Mouse (Mus musculus) CH12.LX (cell line): Measurements from ENCODE around the gene Unk. TPM values are rescaled to one million over a fixed set of nuclear protein-coding genes. Genes with fewer than 3 reads are reported as not detected.
A peak's percentile ranks its signal among the peaks of the same experiment; 100 is the strongest.

Experiments used
- DNase-seq: peaks from one replicate; pipeline ENCODE4 v3.0.0-alpha.2; 2013; ENCODE audit errors: extremely low read depth
- H3K27ac ChIP-seq: 2 replicates; pipeline ENCODE4 v1.5.1; 2012; ENCODE audit warnings: low read depth, mild to moderate bottlenecking, control low read depth, moderate library complexity; ENCODE audit not compliant: insufficient read depth
- H3K27me3 ChIP-seq: replicated peaks from 2 replicates; pipeline ENCODE3; 2012; ENCODE audit warnings: inconsistent platforms
- H3K36me3 ChIP-seq, 2 experiments: replicated peaks in 1 of 2; 2 replicates each; pipeline versions ENCODE3 to v1.6.1; 2012; ENCODE audit warnings: inconsistent platforms in 1 of 2, low read length in 1 of 2, mild to moderate bottlenecking in 1 of 2, mixed read lengths in 1 of 2, moderate library complexity in 1 of 2; ENCODE audit not compliant: control insufficient read depth in 1 of 2, insufficient read depth in 1 of 2
- H3K4me1 ChIP-seq, 2 experiments: 2 replicates each; pipeline ENCODE4 v1.6.1; 2012; ENCODE audit warnings: inconsistent platforms in 1 of 2, moderate library complexity in 1 of 2; ENCODE audit not compliant: insufficient read depth in 2 of 2, control insufficient read depth in 1 of 2
- H3K4me2 ChIP-seq: 2 replicates; pipeline ENCODE4 v1.6.1; 2012; ENCODE audit warnings: low read depth, mild to moderate bottlenecking, control low read depth; ENCODE audit not compliant: poor library complexity, insufficient read depth, severe bottlenecking
- H3K4me3 ChIP-seq, 3 experiments: fragments of 150-350 bp in 1 of 3; sonication (generic) in 1 of 3; replicated peaks in 1 of 3; 2 replicates each; pipeline versions ENCODE3 to v1.5.1; 2011 to 2012; ENCODE audit warnings: low read depth in 2 of 3, low read length in 2 of 3, mild to moderate bottlenecking in 2 of 3, moderate library complexity in 2 of 3, control low read depth in 1 of 3, improper control_type of control experiment in 1 of 3, inconsistent platforms in 1 of 3, mixed read lengths in 1 of 3; ENCODE audit not compliant: poor library complexity in 1 of 3
- H3K79me2 ChIP-seq: replicated peaks from 2 replicates; pipeline ENCODE4 v1.6.1; 2012; ENCODE audit warnings: mild to moderate bottlenecking, moderate library complexity; ENCODE audit not compliant: control insufficient read depth, poor library complexity, insufficient read depth, severe bottlenecking; ENCODE audit errors: extremely low read depth
- H3K9ac ChIP-seq: 2 replicates; pipeline ENCODE4 v1.6.1; 2012; ENCODE audit warnings: low read depth, mild to moderate bottlenecking, control low read depth, moderate library complexity; ENCODE audit not compliant: insufficient read depth
- H3K9me3 ChIP-seq: replicated peaks from 2 replicates; pipeline ENCODE3; 2012; ENCODE audit warnings: low read length, inconsistent platforms, mixed read lengths
- CTCF ChIP-seq, 2 experiments: IDR thresholded peaks in 1 of 2; conservative IDR thresholded peaks in 1 of 2; 2 replicates each; pipeline ENCODE4 v1.5.1; 2011 to 2012; ENCODE audit warnings: low read depth in 2 of 2, low read length in 2 of 2, improper control_type of control experiment in 1 of 2, inconsistent platforms in 1 of 2, mild to moderate bottlenecking in 1 of 2, moderate library complexity in 1 of 2
- ELF1 ChIP-seq: IDR thresholded peaks from 2 replicates; pipeline ENCODE4 v1.6.1; 2014; ENCODE audit warnings: low read depth, mild to moderate bottlenecking, inconsistent platforms, low read length, improper control_type of control experiment
- EP300 ChIP-seq: IDR thresholded peaks from 2 replicates; pipeline ENCODE4 v1.6.1; 2011; ENCODE audit warnings: low read length, improper control_type of control experiment
- GABPA ChIP-seq: IDR thresholded peaks from 2 replicates; pipeline ENCODE4 v1.6.1; 2012; ENCODE audit warnings: low read depth, low read length, improper control_type of control experiment, inconsistent platforms; ENCODE audit not compliant: insufficient replicate concordance
- HCFC1 ChIP-seq: IDR thresholded peaks from 2 replicates; pipeline ENCODE4 v1.6.1; 2012; ENCODE audit warnings: low read depth, mild to moderate bottlenecking, inconsistent platforms, low read length, improper control_type of control experiment
- IRF4 ChIP-seq: IDR thresholded peaks from 2 replicates; pipeline ENCODE4 v1.6.1; 2014; ENCODE audit warnings: low read depth, mild to moderate bottlenecking, inconsistent platforms, low read length, improper control_type of control experiment
- KAT2A ChIP-seq: IDR thresholded peaks from 2 replicates; pipeline ENCODE4 v1.6.1; 2012; ENCODE audit warnings: low read length, improper control_type of control experiment, inconsistent platforms; ENCODE audit not compliant: insufficient replicate concordance
- MAFK ChIP-seq: IDR thresholded peaks from 2 replicates; pipeline ENCODE4 v1.6.1; 2011; ENCODE audit warnings: low read length, improper control_type of control experiment; ENCODE audit not compliant: insufficient replicate concordance
- MAX ChIP-seq: IDR thresholded peaks from 2 replicates; pipeline ENCODE4 v1.6.1; 2011; ENCODE audit warnings: low read length, improper control_type of control experiment
- MAZ ChIP-seq: IDR thresholded peaks from 2 replicates; pipeline ENCODE4 v1.6.1; 2012; ENCODE audit warnings: low read depth, mild to moderate bottlenecking, inconsistent platforms, low read length, improper control_type of control experiment, moderate library complexity
- MXI1 ChIP-seq: IDR thresholded peaks from 2 replicates; pipeline ENCODE4 v1.6.1; 2011; ENCODE audit warnings: mild to moderate bottlenecking, low read depth, low read length, improper control_type of control experiment
- MYC ChIP-seq: IDR thresholded peaks from 2 replicates; pipeline ENCODE4 v1.6.1; 2011; ENCODE audit warnings: low read depth, mild to moderate bottlenecking, improper control_type of control experiment, low read length
- NRF1 ChIP-seq: IDR thresholded peaks from 2 replicates; pipeline ENCODE4 v1.6.1; 2014; ENCODE audit warnings: low read depth, mild to moderate bottlenecking, inconsistent platforms, low read length, improper control_type of control experiment, moderate library complexity
- PAX5 ChIP-seq: IDR thresholded peaks from 2 replicates; pipeline ENCODE4 v1.6.1; 2012; ENCODE audit warnings: low read length, inconsistent platforms, mixed read lengths
- POLR2A ChIP-seq: IDR thresholded peaks from 2 replicates; pipeline ENCODE4 v1.6.1; 2011; ENCODE audit warnings: low read depth, mild to moderate bottlenecking, improper control_type of control experiment, low read length
- POLR2AphosphoS2 ChIP-seq: IDR thresholded peaks from 2 replicates; pipeline ENCODE4 v1.6.1; 2011; ENCODE audit warnings: low read depth, low read length, improper control_type of control experiment
- RAD21 ChIP-seq: IDR thresholded peaks from 2 replicates; pipeline ENCODE4 v1.6.1; 2011; ENCODE audit warnings: low read depth, mild to moderate bottlenecking, low read length, improper control_type of control experiment, moderate library complexity
- RCOR1 ChIP-seq: conservative IDR thresholded peaks from 2 replicates; pipeline ENCODE4 v1.6.1; 2012; ENCODE audit warnings: low read depth, mild to moderate bottlenecking, inconsistent platforms, low read length, improper control_type of control experiment
- SIN3A ChIP-seq: IDR thresholded peaks from 2 replicates; pipeline ENCODE4 v1.6.1; 2012; ENCODE audit warnings: low read length, improper control_type of control experiment, inconsistent platforms
- SMC3 ChIP-seq: IDR thresholded peaks from 2 replicates; pipeline ENCODE4 v1.6.1; 2011; ENCODE audit warnings: low read depth, low read length, improper control_type of control experiment
- TBP ChIP-seq: conservative IDR thresholded peaks from 2 replicates; pipeline ENCODE4 v1.6.1; 2011; ENCODE audit warnings: low read depth, low read length, improper control_type of control experiment
- TCF12 ChIP-seq: IDR thresholded peaks from 2 replicates; pipeline ENCODE4 v1.6.1; 2014; ENCODE audit warnings: low read depth, mild to moderate bottlenecking, inconsistent platforms, low read length, improper control_type of control experiment
- UBTF ChIP-seq: IDR thresholded peaks from 2 replicates; pipeline ENCODE4 v1.6.1; 2012; ENCODE audit warnings: low read depth, mild to moderate bottlenecking, inconsistent platforms, low read length, improper control_type of control experiment, moderate library complexity
- USF1 ChIP-seq: IDR thresholded peaks from 2 replicates; pipeline ENCODE4 v1.6.1; 2014; ENCODE audit warnings: low read depth, mild to moderate bottlenecking, inconsistent platforms, low read length, improper control_type of control experiment
- USF2 ChIP-seq: conservative IDR thresholded peaks from 2 replicates; pipeline ENCODE4 v1.6.1; 2011; ENCODE audit warnings: low read depth, low read length, improper control_type of control experiment
- ZC3H11A ChIP-seq: IDR thresholded peaks from 2 replicates; pipeline ENCODE4 v1.6.1; 2012; ENCODE audit warnings: low read depth, mild to moderate bottlenecking, inconsistent platforms, low read length, improper control_type of control experiment
- ZKSCAN1 ChIP-seq: IDR thresholded peaks from 2 replicates; pipeline ENCODE4 v1.6.1; 2012; ENCODE audit warnings: low read depth, inconsistent platforms, low read length, improper control_type of control experiment, borderline replicate concordance
- ZMIZ1 ChIP-seq: IDR thresholded peaks from 2 replicates; pipeline ENCODE4 v1.6.1; 2012; ENCODE audit warnings: low read depth, mild to moderate bottlenecking, inconsistent platforms, low read length, improper control_type of control experiment
- ZNF384 ChIP-seq: IDR thresholded peaks from 2 replicates; pipeline ENCODE4 v1.6.1; 2012; ENCODE audit warnings: low read depth, low read length, improper control_type of control experiment, inconsistent platforms
- dilution Hi-C: fragments of 300-500 bp; cut with MboI; formaldehyde crosslinking; loops from 2 replicates; pipeline ENCODE4 v1.14.3; 2020; ENCODE audit warnings: low sequenced_read_pairs; ENCODE audit not compliant: extremely low pct_unique_long_range_greater_than_20kb, extremely low pct_ligation_motif_present
- in situ Hi-C: fragments of 300-500 bp; cut with MboI; formaldehyde crosslinking; loops from 3 replicates; pipeline ENCODE4 v1.14.3; 2019; ENCODE audit warnings: low sequenced_read_pairs, low pct_ligation_motif_present, low pct_unique_long_range_greater_than_20kb, mixed read lengths
- polyA plus RNA-seq: library from polyadenylated mRNA; unstranded; fragments of >175 nt; gene quantifications from 2 replicates; pipeline ENCODE4 v1.2.1, GENCODE M21; 2012; ENCODE audit warnings: low read depth; ENCODE audit not compliant: insufficient read length
- total RNA-seq, 2 experiments: library from RNA; depleted of rRNA; stranded (reverse); fragments of 300-350 nt in 1 of 2; fragments of >200 nt in 1 of 2; gene quantifications; 2 replicates each; pipeline ENCODE4 v1.2.3; 2012 to 2014

Gene Unk
- total and polyA plus RNA-seq, 3 experiments: 20.9 to 35.0 (median 24.7) TPM

DNA sequence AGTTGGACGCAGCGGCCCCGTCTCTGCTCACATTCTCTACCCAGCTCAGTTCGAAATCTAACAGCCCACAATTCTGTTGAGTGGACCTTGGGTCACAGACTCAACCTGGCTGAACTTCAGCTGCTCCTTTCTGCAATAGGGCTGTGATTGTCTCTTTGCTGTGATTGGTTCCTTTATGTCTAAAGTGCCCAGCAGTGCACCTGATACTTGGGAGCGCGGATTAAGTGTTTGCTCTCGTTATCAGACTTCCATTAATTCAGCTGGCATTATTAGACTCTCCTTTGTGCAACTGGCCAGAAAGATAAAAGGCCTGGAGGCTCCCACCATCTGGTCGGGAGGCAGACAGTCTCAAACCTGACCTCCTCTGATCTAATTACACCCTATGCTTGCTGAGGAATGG is 15.3 kb upstream of the Unk start:
- H3K27ac ChIP-seq: no peak overlapping the region
- no peaks in the 10 kb centered on the region for H3K27me3 ChIP-seq
- no peak for TF ChIP-seq ZC3H11A
- TF ChIP-seq USF1: no peak
- no peak for TF ChIP-seq MAZ
- TF ChIP-seq POLR2AphosphoS2: no peak
- TF ChIP-seq MAX: no peak
- TF ChIP-seq MAFK: no peak
- TF ChIP-seq MXI1: no peak
- no peak for TF ChIP-seq UBTF
- TF ChIP-seq TBP: no peak
- no peak for TF ChIP-seq ZMIZ1
- no peak for TF ChIP-seq GABPA
- TF ChIP-seq CTCF (conservative IDR thresholded peaks at IDR 0.05 in 1 of 2, IDR thresholded peaks at IDR 0.05 in 1 of 2; ENCODE audit: low read depth in 2 of 2, low read length in 2 of 2): no peak
- no peak for TF ChIP-seq SIN3A
- TF ChIP-seq KAT2A: no peak
- no peak for TF ChIP-seq USF2
- TF ChIP-seq EP300: no peak
- no peak for TF ChIP-seq MYC
- no peak for TF ChIP-seq PAX5
- TF ChIP-seq HCFC1: no peak
- no peak for TF ChIP-seq ZNF384
- no peaks in the 10 kb centered on the region for H3K9me3 ChIP-seq
- no peak overlapping the region for H3K4me3 ChIP-seq
- H3K4me2 ChIP-seq: no peak overlapping the region
- H3K36me3 ChIP-seq: peaks cover 6 to 13% of the 10 kb centered on the region in 2 experiments
- in situ Hi-C loops: loop anchor here (25.0 kb wide), 1 partner anchor 403 kb away; the partner anchor contains the start of genes Gga3, Mif4gd and Mrps7
- no peak overlapping the region for H3K9ac ChIP-seq
- peaks cover 6% of the 10 kb centered on the region; the same call in 1 of the 2 replicates for H3K79me2 ChIP-seq
- peaks cover 7 to 31% of the 10 kb centered on the region in 2 experiments for H3K4me1 ChIP-seq
- dilution Hi-C loops: no loop called here
- DNase-seq: no peak

GRCm38 (mm10) chr11:116018106-116018505 is 12.0 kb upstream of the Unk start:
- H3K4me3 ChIP-seq: no peak overlapping the region
- no peak overlapping the region for H3K27ac ChIP-seq
- no peaks in the 10 kb centered on the region for H3K27me3 ChIP-seq
- no peaks in the 10 kb centered on the region; the same call in 1 of the 2 replicates for H3K79me2 ChIP-seq
- H3K9me3 ChIP-seq: no peaks in the 10 kb centered on the region
- peak; percentile 74 for DNase-seq
- in situ Hi-C loops: loop anchor here (25.0 kb wide), 1 partner anchor 406 kb away; the partner anchor contains the start of genes Gga3, Mif4gd and Mrps7
- peaks cover 2 to 29% of the 10 kb centered on the region in 2 experiments; a peak in 3 of 4 replicates for H3K4me1 ChIP-seq
- peak; percentile 28; the same call in 1 of the 2 replicates for TF ChIP-seq ELF1
- TF ChIP-seq IRF4: peak; percentile 46; the same call in 1 of the 2 replicates
- TF ChIP-seq RCOR1: no peak
- peak; percentile 77 for TF ChIP-seq ZKSCAN1
- peak; percentile 63; the same call in 1 of the 2 replicates for TF ChIP-seq MYC
- TF ChIP-seq ZMIZ1: no peak
- TF ChIP-seq GABPA: no peak
- 0 out of 2 replicates have a peak, but pooled peaks have one; percentile 25 for TF ChIP-seq NRF1
- peak; percentile 78 for TF ChIP-seq SMC3
- TF ChIP-seq TCF12: 0 out of 2 replicates have a peak, but pooled peaks have one; percentile 37
- peak; percentile 54; the same call in 1 of the 2 replicates for TF ChIP-seq MAX
- TF ChIP-seq HCFC1: no peak
- peak; percentile 62 to 96 for TF ChIP-seq CTCF (conservative IDR thresholded peaks at IDR 0.05 in 1 of 2, IDR thresholded peaks at IDR 0.05 in 1 of 2; ENCODE audit: low read depth in 2 of 2, low read length in 2 of 2)
- TF ChIP-seq POLR2A: peak; percentile 22; the same call in 1 of the 2 replicates
- TF ChIP-seq RAD21: peak; percentile 95
- TF ChIP-seq, all 38 proteins: peak for 11
- Histone ChIP-seq H3K36me3 (peaks cover 12 to 19% of the 10 kb centered on the region in 2 experiments), H3K4me2 (no peak overlapping the region), H3K9ac (no peak overlapping the region)
- dilution Hi-C loops: no loop called here
